Mouse (Mus musculus): ENCODE measurements around the gene Pde4dip. TPM values are rescaled to one million over a fixed set of nuclear protein-coding genes. Genes with fewer than 3 reads are reported as not detected.
A peak's percentile ranks its signal among the peaks of the same experiment; 100 is the strongest.

Gene Pde4dip
- polyA plus RNA-seq, 1 experiment from 2014 or later: 44.7 TPM

- H3K27me3 ChIP-seq: no peaks in the 10 kb centered on the region
- ATAC-seq (no peak), DNase-seq (ENCODE audit: low read depth, low spot score) (no peak)
- ChIA-PET CTCF (interaction anchor here (0.6 to 7.9 kb wide), 8 partner anchors 8 to 295 kb away, joined by 3 to 63 read pairs (median 3); no protein-coding TSS in a partner anchor), POLR2A (no interaction called here)
- in situ Hi-C loops (cut with MboI; ENCODE audit: low pct_unique_long_range_greater_than_20kb): no loop called here
- TF ChIP-seq CTCF (IDR thresholded peaks at IDR 0.05): no peak
Observed at GRCm38 (mm10) chr3:97930787-97931158, 42.3 kb upstream of the Pde4dip start.

- DNase-seq (ENCODE audit: low read depth, low spot score) (no peak), ATAC-seq (no peak)
- H3K27me3 ChIP-seq: no peaks in the 10 kb centered on the region
- in situ Hi-C loops (cut with MboI; ENCODE audit: low pct_unique_long_range_greater_than_20kb): no loop called here
- POLR2A ChIA-PET: no interaction called here
- CTCF ChIA-PET: interaction anchor here (0.6 to 7.9 kb wide), 7 partner anchors 8 to 295 kb away, joined by 3 to 63 read pairs (median 3); no protein-coding TSS in a partner anchor
- TF ChIP-seq CTCF (IDR thresholded peaks at IDR 0.05): no peak
Observed at GRCm38 (mm10) chr3:97930141-97930786, 41.8 kb upstream of the Pde4dip start.

GRCm38 (mm10) chr3:97928968-97929858 is 40.7 kb upstream of the Pde4dip start:
- ChIA-PET CTCF (interaction anchor here (0.7 to 7.9 kb wide), 7 partner anchors 88 to 296 kb away, joined by 3 to 63 read pairs (median 4); no protein-coding TSS in a partner anchor), POLR2A (interaction anchor here (1.2 kb wide), 1 partner anchor 159 kb away, joined by 4 read pairs; no protein-coding TSS in a partner anchor)
- DNase-seq (ENCODE audit: low read depth, low spot score): peak; percentile 74
- TF ChIP-seq CTCF (IDR thresholded peaks at IDR 0.05): peak; percentile 97
- ATAC-seq: peak; percentile 91
- in situ Hi-C loops (cut with MboI; ENCODE audit: low pct_unique_long_range_greater_than_20kb): loop anchor here (5.0 to 10.0 kb wide), 2 partner anchors 298 to 386 kb away; no protein-coding TSS in a partner anchor
- no peaks in the 10 kb centered on the region for H3K27me3 ChIP-seq

- no peaks in the 10 kb centered on the region for H3K27me3 ChIP-seq
- no peak for DNase-seq (ENCODE audit: low read depth, low spot score)
- CTCF ChIA-PET: interaction anchor here (0.9 to 7.9 kb wide), 7 partner anchors 9 to 298 kb away, joined by 3 to 63 read pairs (median 4); partner anchors contain the start of gene Sec22b
- POLR2A ChIA-PET: interaction anchor here (1.0 to 1.3 kb wide), 2 partner anchors 12 to 188 kb away, joined by 3 read pairs; no protein-coding TSS in a partner anchor
- in situ Hi-C loops (cut with MboI; ENCODE audit: low pct_unique_long_range_greater_than_20kb): loop anchor here (5.0 to 10.0 kb wide), 2 partner anchors 300 to 387 kb away; no protein-coding TSS in a partner anchor
- TF ChIP-seq CTCF (IDR thresholded peaks at IDR 0.05): no peak
- no peak for ATAC-seq
Observed at GRCm38 (mm10) chr3:97927322-97927721, 38.8 kb upstream of the Pde4dip start.

GRCm38 (mm10) chr3:97925246-97925645 is 36.7 kb upstream of the Pde4dip start:
- ATAC-seq (no peak), DNase-seq (ENCODE audit: low read depth, low spot score) (no peak)
- ChIA-PET POLR2A (no interaction called here), CTCF (interaction anchor here (0.8 to 7.9 kb wide), 2 partner anchors 255 to 300 kb away, joined by 3 to 63 read pairs; no protein-coding TSS in a partner anchor)
- no peak for TF ChIP-seq CTCF (IDR thresholded peaks at IDR 0.05)
- in situ Hi-C loops (cut with MboI; ENCODE audit: low pct_unique_long_range_greater_than_20kb): loop anchor here (5.0 to 10.0 kb wide), 2 partner anchors 302 to 390 kb away; no protein-coding TSS in a partner anchor
- no peaks in the 10 kb centered on the region for H3K27me3 ChIP-seq

GRCm38 (mm10) chr3:97918885-97919550 is 30.5 kb upstream of the Pde4dip start:
- ChIA-PET CTCF (interaction anchor here (1.2 kb wide), 1 partner anchor 9 kb away, joined by 4 read pairs; no protein-coding TSS in a partner anchor), POLR2A (no interaction called here)
- in situ Hi-C loops (cut with MboI; ENCODE audit: low pct_unique_long_range_greater_than_20kb): loop anchor here (10.0 kb wide), 1 partner anchor 216 kb away; no protein-coding TSS in a partner anchor
- DNase-seq (ENCODE audit: low read depth, low spot score): no peak
- ATAC-seq: no peak
- H3K27me3 ChIP-seq: no peaks in the 10 kb centered on the region
- no peak for TF ChIP-seq CTCF (IDR thresholded peaks at IDR 0.05)

GRCm38 (mm10) chr3:97915081-97915480 is 26.6 kb upstream of the Pde4dip start:
- peak; percentile 76 for TF ChIP-seq CTCF (IDR thresholded peaks at IDR 0.05)
- no peak for DNase-seq (ENCODE audit: low read depth, low spot score)
- H3K27me3 ChIP-seq: no peaks in the 10 kb centered on the region
- ATAC-seq: no peak
- POLR2A ChIA-PET: interaction anchor here (1.2 kb wide), 1 partner anchor 13 kb away, joined by 3 read pairs; no protein-coding TSS in a partner anchor
- in situ Hi-C loops (cut with MboI; ENCODE audit: low pct_unique_long_range_greater_than_20kb): loop anchor here (10.0 kb wide), 1 partner anchor 220 kb away; no protein-coding TSS in a partner anchor
- CTCF ChIA-PET: interaction anchor here (1.4 to 2.5 kb wide), 2 partner anchors 311 to 399 kb away, joined by 3 to 8 read pairs; no protein-coding TSS in a partner anchor

GRCm38 (mm10) chr3:97911093-97911492 is 22.6 kb upstream of the Pde4dip start:
- TF ChIP-seq CTCF (IDR thresholded peaks at IDR 0.05): no peak
- ATAC-seq (no peak), DNase-seq (ENCODE audit: low read depth, low spot score) (no peak)
- CTCF ChIA-PET: no interaction called here
- no peaks in the 10 kb centered on the region for H3K27me3 ChIP-seq
- in situ Hi-C loops (cut with MboI; ENCODE audit: low pct_unique_long_range_greater_than_20kb): loop anchor here (10.0 kb wide), 1 partner anchor 224 kb away; no protein-coding TSS in a partner anchor
- POLR2A ChIA-PET: interaction anchor here (1.3 kb wide), 1 partner anchor 10 kb away, joined by 3 read pairs; the partner anchor contains the start of gene Sec22b

- ChIA-PET POLR2A (interaction anchor here (0.6 kb wide), 1 partner anchor 25 kb away, joined by 3 read pairs; no protein-coding TSS in a partner anchor), CTCF (interaction anchor here (1.3 kb wide), 1 partner anchor 26 kb away, joined by 3 read pairs; no protein-coding TSS in a partner anchor)
- ATAC-seq: no peak
- in situ Hi-C loops (cut with MboI; ENCODE audit: low pct_unique_long_range_greater_than_20kb): loop anchor here (10.0 kb wide), 1 partner anchor 225 kb away; no protein-coding TSS in a partner anchor
- DNase-seq (ENCODE audit: low read depth, low spot score): no peak
- H3K27me3 ChIP-seq: no peaks in the 10 kb centered on the region
- TF ChIP-seq CTCF (IDR thresholded peaks at IDR 0.05): no peak
Observed at GRCm38 (mm10) chr3:97909737-97910136, 21.2 kb upstream of the Pde4dip start.

All from Patski (cell line).